Mouse (Mus musculus): Measurements from ENCODE around the gene Jam2.

Jam2 gene

DNA sequence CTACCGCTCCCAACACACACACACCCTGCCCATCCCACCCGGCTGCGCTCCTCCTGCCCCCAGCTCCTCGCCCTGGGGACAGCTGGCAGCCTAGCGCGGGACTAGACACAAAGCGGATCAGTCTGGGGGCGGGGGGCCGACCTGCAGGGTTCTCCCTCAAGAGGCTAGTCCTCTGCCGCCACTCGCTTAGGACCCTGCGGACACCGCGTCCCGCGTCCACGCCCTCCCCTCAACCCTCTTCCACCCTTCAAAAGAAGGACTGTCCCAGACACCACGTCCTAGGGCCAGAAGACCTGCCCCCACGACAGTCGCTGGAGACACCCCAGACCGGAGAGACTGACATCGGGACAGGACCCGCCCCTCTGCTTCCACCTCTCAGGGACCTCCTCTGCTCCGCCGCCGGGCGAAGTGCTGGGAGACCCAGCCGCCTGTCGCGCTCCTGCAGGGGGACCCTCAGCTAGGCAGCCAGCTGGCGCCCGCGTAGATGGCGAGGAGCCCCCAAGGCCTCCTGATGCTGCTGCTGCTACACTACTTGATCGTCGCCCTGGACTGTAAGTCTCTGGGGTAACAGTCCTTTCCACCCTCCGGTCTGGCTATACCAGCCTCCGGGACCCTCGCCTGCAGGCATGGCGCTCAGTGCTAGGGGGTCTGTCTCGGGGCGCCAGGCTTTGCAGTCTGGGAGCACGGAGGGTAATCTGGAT, at the start of gene Jam2:
Gene Jam2 (plus strand): TSS at position 121 of the 701 bp plus-strand sequence.
- DNase-seq, result peak; percentile 22 to 25

DNA sequence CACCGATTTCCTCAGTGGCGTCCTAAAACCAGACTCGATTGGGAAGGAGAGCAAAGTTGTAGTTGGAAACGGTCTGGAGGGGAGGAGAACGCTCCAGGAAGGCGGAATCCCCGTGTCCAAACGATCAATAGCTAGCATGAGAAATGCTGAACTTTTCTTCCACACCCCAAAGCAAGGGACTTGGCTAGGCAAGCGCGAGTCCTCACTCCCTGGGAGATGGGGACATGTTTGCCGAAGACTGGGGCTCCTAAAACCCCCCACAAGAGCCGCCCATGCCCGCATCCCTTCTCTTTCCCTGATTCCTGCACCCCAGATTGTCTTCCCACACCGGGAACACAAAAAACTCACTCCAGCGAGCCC, 39.1 kb upstream of the Jam2 start:
- no peak for DNase-seq

DNA sequence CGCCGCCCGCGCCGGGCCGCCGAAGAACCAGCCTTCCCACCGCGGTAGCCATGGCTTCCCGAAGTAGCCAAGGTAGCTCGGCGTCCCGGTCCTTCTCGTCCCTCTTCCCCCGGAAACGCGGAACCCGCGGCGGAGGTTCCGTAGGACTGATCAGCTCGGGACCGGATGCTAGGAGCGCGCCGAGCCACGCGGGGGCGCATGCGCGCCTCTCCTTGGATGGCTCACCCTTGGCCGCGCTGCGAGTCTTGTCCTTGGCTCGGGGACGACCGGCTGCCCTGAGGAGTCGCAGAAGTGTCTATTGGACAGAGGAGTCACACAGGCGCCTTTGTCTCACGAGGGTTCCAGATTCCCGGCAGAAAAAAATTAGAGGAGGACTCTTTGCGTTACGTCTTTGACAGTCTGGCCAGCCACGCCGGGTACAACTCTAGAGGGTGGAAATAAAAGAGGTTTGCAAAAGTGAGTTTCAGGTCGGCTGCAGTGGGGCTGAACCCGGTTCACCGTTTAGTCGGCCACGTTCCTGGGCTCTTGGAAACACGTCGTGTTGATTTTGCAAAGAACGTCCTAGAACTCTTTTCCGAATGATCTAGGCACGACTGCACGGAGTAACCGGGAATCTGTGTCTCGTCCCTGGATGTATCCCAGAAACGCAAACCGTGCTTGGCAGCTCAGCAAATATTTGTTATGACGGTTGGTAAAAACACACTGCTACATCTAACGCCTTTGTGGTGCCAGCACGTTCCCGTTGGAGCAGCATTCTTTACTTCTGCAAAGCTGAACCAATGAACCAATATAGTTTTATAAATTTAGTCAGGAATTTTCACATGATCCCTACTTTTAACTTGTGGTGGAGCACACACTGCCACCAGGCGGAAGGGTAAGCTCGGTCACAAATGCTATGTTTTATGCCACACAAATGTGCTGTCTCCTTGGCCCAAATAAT, 38.5 kb upstream of the Jam2 start, which contains the start of gene Mrpl39:
Gene Mrpl39 (minus strand): TSS at position 577 of the 940 bp plus-strand sequence.
- DNase-seq, result peak; percentile 93 to 99

DNA sequence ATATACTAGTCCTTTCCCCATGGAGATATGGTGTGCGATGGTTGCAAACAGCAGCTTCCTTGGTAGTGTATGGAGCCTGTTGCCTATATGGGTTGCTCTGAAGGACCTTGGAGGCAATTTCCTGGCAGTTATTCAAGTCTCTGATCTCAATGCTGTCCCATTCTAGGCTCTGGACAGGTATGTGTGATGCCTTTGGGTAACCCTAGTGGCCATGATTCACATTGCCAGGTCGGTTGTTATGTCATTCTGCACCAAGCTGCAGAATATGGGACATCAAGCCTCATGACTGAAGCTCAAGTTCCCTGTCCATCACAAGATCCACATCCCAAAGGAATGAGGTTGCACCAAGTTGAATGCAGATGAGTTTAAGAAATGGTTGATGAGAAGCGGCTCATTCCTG, 36.6 kb upstream of the Jam2 start:
- DNase-seq, result no peak

DNA sequence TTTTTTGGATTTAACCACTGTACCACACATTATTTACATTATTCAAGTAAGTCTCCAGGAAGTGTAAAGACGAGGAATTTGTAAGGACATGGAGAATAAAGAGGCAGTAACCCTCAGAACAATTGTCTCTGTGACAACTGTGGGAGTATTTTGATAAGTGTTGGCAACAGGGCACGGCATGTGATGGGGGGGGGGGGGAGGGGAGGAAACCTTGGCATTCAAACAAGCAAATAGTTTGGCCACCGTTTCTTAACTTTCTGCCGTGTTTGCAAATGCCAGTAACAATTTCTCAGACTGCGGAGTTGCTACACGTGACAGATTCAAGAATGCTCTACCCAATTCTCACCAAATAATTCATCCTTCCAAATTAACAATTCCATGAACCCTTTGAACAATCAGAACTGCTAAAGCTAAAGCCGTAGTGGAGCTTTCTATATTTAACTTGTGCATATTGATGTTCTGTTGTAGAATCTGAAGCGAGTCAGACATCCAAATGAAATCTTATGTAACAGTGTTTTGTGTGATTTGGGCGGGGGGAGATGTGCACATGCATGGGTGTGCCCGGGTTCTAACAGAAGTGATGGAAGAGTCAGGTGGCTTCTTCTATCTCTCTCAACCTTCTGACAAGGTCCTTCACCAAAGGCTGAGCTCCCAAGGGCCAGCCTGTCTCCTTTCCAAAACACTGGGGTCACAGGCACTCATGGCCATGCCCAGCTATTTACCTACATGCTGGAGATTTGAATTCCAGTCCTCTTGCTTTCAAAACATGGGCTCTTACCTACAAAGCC, 29.0 kb upstream of the Jam2 start:
- no peak for DNase-seq

DNA sequence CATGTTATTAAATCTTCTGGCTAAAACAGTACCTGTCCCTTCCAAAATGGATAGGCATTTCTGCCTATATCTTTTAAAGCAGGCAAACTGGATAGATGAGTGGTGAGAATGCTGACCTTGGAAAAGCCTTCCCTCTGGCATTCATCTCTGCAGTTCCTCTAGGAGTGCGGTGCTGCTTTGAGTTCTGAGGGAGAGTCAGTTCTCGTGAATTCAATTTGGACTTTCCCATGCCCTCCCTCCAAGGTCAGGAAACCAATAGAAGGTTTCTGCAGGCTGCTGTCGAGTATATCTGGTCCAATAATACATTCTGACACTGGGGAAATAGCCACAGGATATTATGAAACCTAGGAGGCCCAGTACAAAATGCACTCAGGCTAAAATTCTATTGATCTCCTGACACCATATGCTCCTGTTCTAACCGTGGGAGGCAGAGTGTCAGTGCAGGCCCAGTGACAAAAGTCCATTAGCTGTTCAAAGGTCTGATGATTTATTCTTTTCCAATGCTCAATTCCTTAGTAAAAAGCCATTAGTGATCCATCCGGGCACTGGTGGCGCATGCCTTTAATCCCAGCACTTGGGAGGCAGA, 28.1 kb upstream of the Jam2 start:
- DNase-seq, result no peak

DNA sequence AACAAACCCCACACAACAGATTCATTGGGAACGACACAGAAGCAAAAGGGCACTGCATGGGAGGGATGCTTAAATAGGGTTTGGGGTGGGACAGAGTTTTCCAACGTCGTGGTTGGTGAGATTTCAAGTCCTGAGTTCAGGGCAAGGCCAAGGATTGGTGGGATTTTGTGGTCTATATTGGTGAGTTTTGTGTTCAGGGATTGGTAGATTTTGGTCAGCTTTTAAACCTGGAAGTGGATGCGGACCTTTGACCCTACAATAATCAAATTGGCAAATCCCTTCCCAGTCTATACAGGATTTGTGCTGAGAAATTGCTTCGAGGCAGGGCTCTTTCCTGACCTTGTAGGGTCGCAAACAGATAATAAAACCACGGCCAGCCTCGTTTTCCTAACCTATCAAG, 6.0 kb upstream of the Jam2 start:
- no peak for DNase-seq

DNA sequence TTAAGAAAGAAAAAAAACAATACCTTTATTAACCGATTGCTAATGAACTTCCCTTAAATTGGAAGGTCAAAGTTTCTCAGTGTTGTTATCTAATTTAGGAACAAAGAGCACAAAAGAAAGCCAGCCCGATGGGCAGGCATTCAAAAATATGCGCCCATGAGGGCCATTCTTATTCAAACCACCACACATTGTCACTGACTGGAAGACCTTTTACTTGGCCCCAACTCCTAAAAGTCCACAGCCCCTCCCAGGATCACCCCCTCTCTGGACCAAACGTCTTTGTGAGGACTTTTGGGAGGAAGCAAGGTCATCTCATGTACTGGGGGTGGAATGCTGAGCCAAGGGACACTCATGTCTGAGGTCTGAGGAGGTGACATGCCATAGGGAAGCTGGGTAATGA, 4.7 kb upstream of the Jam2 start:
- no peak for DNase-seq

DNA sequence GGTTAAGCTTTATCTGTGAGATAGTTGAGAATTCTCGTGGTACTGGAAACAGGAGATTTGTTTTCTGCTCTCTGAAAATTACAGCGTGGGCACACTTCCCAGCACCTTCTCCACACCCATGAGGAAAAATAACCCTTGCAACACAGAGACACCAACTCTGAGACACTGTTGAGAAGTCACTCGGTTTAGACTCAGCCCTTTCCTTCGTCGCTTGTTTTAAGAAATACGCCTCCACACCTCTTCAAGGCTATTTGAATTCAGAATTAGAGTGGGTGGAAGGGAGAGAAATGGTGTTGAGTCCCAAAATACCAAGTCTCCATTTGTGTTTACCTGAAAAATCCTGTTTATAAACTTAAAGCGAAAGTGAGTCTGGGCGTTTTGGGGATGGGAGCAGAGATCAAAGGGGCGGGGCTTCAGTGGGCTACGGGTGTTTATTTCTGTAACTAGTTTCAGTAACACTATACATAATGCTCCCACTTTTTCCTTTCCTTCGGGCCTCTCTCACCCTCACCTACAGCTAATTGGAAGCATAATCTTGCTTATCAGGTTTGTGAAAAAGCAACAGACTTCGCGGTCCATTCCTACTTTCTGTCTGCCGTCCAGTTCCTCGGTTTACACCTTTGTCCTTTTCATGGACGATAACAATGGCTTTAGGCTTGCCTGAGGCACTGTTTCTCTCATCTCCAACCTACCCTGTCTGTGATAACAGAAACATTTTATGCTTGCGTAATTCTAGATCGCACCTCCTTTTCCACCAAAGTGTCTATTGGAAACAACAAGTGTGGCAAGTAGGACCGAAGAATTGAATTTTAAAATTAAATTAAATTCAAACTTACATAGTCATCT, 4.1 kb upstream of the Jam2 start:
- no peak for DNase-seq

DNA sequence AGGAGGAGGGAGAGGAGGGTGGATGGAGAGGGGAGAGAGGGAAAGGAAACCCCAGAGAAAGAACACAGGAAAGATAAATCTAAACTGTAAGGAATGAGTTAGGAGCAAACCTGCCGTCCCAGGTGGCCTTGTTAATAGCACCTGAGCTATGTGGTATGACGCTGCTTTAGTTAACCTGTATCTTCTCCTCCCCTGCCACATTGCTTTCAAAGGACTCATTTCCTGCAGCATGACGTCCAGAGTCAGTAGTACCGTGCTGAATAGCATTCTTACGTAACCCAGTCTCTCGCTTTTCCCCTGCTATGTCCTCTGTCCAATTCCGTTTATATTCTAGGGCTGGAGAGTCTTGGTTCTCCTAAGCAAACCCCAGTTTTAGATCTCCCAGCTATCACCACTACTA, 3.0 kb upstream of the Jam2 start:
- DNase-seq, result no peak

DNA sequence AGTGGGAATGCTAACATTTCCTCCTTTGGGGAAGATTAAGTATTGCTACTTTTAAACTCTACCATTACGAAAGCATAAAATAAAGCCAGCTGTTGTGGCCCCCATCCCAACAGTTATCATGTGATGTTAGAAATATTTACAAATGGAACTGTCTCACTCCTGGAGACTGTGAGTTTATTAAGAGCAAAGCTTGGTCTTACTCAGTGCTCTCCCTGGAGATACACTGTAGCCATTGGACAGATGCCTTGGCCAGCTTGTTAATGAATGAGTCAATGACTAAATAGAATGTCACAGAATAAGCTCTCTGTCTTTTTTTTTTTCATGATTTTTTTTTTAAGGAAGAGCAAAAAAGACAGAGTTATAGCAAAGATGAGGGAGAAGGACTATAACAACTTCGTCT, 2.5 kb upstream of the Jam2 start:
- no peak for DNase-seq

DNA sequence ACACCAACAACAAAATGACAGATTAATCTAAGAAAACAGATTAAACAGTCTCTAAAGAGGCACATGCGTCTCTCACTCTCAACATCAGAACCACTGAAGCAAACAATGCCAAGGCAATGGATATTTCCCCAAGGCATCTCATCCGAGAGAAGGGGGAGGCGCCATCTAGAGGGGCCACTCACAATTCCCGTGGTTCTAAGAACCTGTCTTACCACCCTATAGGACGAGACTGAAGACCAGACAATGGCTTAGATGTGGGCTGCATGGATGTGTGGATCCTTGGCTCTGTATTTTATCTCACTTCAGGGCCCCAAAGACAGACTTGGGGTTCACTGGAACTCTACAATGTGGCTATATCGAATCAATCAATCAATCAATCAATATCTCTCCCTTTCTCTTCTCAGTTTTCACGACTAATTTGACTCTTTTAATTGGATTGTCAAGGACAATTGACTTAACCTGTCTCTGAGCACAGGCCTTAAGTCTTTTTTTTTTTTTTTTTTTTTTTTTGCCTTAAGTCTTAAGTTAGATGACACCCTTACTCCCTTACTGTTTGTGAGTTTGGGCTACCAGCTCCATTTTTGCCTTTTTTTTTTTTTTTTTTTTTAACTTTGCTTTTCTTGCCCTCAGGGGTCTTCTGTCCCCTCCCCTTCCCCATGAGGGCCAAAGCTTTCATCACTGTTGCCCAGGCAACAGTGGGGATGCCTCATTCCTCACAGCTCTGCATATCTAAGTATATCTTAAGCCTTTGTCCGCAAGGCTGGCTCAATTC, 1.2 kb upstream of the Jam2 start:
- no peak for DNase-seq

DNA sequence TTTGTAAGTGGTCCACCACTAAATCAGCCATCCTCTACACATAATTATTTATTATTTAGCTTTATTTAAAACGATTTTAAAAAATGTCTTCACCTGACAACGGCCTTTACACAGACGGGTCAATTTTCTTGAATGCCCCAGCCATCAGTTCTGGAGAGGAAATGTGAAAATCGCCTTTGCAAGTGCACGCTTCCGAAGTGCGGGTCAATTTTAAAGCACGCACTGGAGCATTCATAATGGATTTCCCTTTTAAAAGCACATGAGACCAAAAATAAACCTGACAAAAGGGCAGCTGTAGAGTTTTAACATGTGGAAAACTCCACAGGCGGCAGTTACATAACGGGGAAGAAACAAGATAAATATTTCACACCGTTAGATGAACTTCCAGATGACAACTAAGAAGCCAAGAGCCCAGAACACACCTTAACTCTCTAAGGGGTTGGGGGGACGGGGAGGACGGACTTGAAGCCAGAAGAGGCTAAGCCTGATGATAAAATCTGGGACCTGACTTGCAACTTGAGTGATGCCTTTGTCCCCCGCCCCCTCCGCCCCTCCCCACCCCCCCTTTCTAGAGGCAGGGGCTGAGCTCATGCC, 558 bp upstream of the Jam2 start:
- no peak for DNase-seq

DNA sequence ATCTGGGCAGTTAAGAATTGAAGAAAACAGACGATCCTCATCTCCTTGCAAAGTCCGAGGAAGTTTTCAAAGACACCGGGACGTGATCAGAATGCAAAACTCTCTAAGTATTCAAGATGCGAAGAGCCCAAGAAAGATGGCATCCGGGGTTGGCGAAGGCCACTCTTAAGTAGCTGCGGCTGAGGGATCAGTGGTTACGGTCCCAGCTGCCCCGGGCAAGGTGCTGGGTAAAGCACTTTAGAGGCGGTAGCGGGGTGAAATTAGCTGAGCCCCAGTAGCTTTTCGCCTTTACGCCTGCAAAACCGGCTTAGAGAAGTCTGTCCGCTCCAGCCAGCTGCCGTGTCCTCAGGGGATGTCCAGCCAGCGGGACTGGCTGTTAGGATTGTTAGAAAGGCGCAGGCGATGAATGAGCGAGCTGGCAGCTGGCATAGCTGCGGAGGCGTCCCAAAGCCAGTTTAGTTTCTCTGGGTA, 873 bp downstream of the Jam2 start:
- peak; percentile 13 to 15 for DNase-seq

DNA sequence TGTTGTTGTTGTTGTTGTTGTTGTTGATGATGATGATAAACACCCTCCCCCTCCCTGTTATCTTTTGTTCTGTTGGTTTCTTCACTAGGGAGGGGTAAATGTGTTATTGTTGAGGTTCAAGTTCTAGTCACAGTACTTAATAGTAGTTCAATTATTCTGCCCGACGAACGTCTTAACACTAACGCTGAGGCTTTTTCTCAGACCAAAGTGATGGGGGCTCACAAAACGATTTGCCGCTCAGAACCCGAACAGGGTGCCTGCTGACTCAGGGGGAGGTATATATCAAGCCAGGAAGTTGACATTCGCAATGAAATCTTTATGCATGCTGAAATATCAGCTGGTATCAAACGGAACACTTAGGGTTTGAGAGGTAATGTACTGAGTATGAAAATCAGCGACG, 1.4 kb downstream of the Jam2 start:
- no peak for DNase-seq

DNA sequence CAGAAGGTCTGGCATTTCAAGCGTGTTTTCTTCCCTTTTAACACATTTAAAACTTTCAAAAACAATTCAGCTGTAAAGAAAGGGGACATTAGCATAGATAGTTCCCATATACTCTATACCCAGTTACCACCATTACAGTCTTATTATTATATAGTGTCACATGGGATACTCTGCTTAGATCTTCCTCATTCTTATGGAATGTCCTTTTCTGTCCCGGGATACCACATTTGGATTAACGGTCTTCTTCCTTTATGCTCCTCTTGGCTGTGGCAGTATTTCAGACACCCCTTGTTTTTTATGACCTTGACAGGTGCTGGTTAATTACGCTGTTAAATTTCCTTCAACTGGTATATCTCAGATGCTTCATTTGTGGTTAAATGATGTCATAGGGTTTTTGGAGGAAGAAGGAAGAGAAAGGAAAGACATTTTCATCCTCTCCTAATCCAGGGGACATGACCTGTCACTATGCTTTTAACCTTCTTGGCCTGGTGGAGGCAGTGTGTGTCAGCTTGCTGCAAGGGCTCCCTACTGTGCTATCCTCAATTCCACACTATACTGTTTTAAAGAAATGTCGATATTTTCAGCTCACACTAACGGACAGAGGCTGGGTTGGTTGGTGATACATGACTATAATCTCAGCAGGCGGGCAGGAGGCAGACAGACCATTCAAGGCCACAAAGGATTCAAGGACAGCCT, 2.3 kb downstream of the Jam2 start:
- DNase-seq, result no peak

DNA sequence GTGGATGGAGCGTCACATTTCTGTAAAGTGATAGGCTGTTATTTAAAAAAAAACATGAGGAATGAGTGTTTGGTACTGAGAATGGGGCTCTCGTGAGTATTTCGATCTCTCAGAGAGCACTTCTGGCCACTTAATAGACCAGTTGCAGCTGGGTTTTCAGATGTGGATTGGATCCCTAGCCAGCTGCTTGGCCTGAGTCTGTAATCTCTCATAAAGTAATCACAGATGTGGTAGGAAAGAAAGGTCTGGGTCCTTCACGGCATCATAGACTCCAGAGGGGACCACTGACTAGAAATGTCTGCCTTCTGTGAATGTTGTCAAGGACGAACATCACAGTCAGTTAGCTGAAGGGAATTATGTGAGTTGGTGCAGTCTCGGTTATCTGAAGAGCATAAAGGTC, 4.5 kb downstream of the Jam2 start:
- no peak for DNase-seq

DNA sequence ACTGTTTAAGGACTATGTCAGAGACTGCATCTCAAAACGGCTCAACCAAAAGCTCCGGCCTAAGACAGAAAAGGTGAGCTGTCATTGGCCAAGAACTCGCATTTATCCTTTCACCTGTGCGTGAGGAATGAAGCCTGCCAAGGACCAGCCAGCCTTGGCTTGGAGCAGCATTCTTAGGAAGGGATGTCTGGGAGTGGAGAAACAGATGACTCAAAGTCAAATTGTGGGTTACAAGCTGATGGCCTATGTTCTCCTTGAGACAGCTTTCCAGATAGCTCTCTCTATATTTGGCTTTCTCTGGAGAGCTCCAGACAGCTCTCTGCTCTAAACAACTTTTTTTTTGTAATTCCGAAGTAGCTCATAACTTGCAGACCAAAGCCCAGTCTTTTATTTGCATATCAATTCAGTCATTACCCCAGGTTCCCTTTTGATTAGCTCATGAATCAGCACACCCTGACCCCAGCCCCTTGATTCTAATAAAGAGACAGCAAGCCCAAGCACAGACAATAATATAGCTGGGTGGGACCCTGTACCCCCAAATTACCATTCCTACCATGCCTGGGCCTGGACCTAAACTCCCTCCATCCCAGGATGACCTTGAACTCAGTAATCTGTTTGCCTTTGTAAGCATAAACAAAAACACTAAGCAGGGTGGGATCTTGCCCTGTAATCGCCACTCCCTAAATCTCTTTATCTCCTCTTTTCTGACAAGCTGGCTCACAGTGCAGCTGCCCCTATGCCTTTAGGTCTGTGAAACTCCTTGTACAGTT, 5.1 kb downstream of the Jam2 start:
- DNase-seq, result no peak

DNA sequence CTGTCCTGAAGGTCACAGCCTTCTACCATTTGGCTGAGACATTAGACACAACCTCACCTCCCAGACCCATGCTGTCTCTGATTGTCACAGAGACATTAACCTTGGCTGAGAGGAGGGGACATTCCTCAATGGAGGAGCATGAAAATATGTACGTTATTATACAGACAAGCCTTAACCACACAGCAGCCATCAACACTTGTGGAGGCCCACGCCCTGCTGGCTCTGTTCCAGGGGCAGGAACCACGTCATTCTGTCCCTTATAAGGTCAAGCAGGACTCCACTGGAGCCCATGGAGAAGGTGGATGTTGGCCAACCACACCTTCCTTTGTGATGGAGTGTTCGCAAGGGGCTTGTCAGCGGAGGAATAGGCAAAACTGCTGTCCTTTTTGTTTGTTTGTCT, 5.8 kb downstream of the Jam2 start:
- no peak for DNase-seq
